Mouse (Mus musculus) liver, postnatal 0 days (tissue): ENCODE results near the gene Acp6.
A peak's percentile ranks its signal among the peaks of the same experiment; 100 is the strongest.

ENCODE experiments used
- CTCF ChIP-seq: sonication (generic); IDR thresholded peaks from 2 replicates; pipeline ENCODE4 v1.5.1; 2016; ENCODE audit warnings: antibody characterized with exemption, low read depth
- EP300 ChIP-seq: IDR thresholded peaks from 2 replicates; pipeline ENCODE4 v1.6.1; 2016; ENCODE audit warnings: antibody characterized with exemption, low read depth, mild to moderate bottlenecking

- TF ChIP-seq CTCF (peak; percentile 89), EP300 (no peak)
Observed at GRCm38 (mm10) chr3:97185098-97185860, 26.7 kb downstream of the Acp6 start.
